Mouse (Mus musculus): ENCODE measurements at regions not wholly inside any gene's neighbourhood (a gene's known extent, or its start where the extent isn't known, plus 50 kb on each side); places are given as distances from the start of the nearest gene placed in this dataset.

GRCm38 (mm10) chr4:95269766-95270165, 217.7 kb upstream of the Jun start:
- no peak for ATAC-seq
- Histone ChIP-seq H3K27ac (ENCODE audit: low read length) (no peak overlapping the region), H3K27me3 (ENCODE audit: control insufficient read depth, insufficient read depth, low read depth, low read length) (no peaks in the 10 kb centered on the region), H3K9ac (ENCODE audit: low read depth, low read length) (no peak overlapping the region), H3K4me3 (ENCODE audit: low read depth, low read length) (no peak overlapping the region), H3K9me3 (replicated peaks; ENCODE audit: control insufficient read depth, low read length, poor library complexity, severe bottlenecking) (no peaks in the 10 kb centered on the region), H3K4me2 (ENCODE audit: low read length) (no peak overlapping the region), H3K4me1 (ENCODE audit: control insufficient read depth, insufficient read depth, low read length) (no peaks in the 10 kb centered on the region), H3K36me3 (ENCODE audit: control insufficient read depth, insufficient read depth, low read length) (no peaks in the 10 kb centered on the region)

GRCm38 (mm10) chr4:95270389-95270788, 218.4 kb upstream of the Jun start:
- Histone ChIP-seq H3K4me2 (ENCODE audit: low read length) (no peak overlapping the region), H3K27ac (ENCODE audit: low read length) (no peak overlapping the region), H3K9ac (ENCODE audit: low read depth, low read length) (no peak overlapping the region), H3K4me3 (ENCODE audit: low read depth, low read length) (no peak overlapping the region), H3K36me3 (ENCODE audit: control insufficient read depth, insufficient read depth, low read length) (no peaks in the 10 kb centered on the region), H3K4me1 (ENCODE audit: control insufficient read depth, insufficient read depth, low read length) (no peaks in the 10 kb centered on the region), H3K9me3 (replicated peaks; ENCODE audit: control insufficient read depth, low read length, poor library complexity, severe bottlenecking) (no peaks in the 10 kb centered on the region), H3K27me3 (ENCODE audit: control insufficient read depth, insufficient read depth, low read depth, low read length) (no peaks in the 10 kb centered on the region)
- no peak for ATAC-seq
- 75% methylated on average over 1 of the region's 1 CpGs for WGBS

GRCm38 (mm10) chr4:95276231-95276630, 224.2 kb upstream of the Jun start:
- Histone ChIP-seq H3K36me3 (ENCODE audit: control insufficient read depth, insufficient read depth, low read length) (no peaks in the 10 kb centered on the region), H3K4me1 (ENCODE audit: control insufficient read depth, insufficient read depth, low read length) (no peaks in the 10 kb centered on the region), H3K9me3 (replicated peaks; ENCODE audit: control insufficient read depth, low read length, poor library complexity, severe bottlenecking) (no peaks in the 10 kb centered on the region), H3K4me3 (ENCODE audit: low read depth, low read length) (no peak overlapping the region), H3K27ac (ENCODE audit: low read length) (no peak overlapping the region), H3K9ac (ENCODE audit: low read depth, low read length) (no peak overlapping the region), H3K27me3 (ENCODE audit: control insufficient read depth, insufficient read depth, low read depth, low read length) (no peaks in the 10 kb centered on the region), H3K4me2 (ENCODE audit: low read length) (no peak overlapping the region)
- ATAC-seq = no peak
- WGBS = 68% methylated on average over 3 of the region's 3 CpGs

- 55% methylated on average over 11 of the region's 11 CpGs for WGBS
- H3K4me1 ChIP-seq (ENCODE audit: control insufficient read depth, insufficient read depth, low read length) = no peaks in the 10 kb centered on the region
- H3K27ac ChIP-seq (ENCODE audit: low read length) = no peak overlapping the region
- no peaks in the 10 kb centered on the region for H3K9me3 ChIP-seq (replicated peaks; ENCODE audit: control insufficient read depth, low read length, poor library complexity, severe bottlenecking)
- no peak for ATAC-seq
- H3K9ac ChIP-seq (ENCODE audit: low read depth, low read length) = no peak overlapping the region
- no peaks in the 10 kb centered on the region for H3K27me3 ChIP-seq (ENCODE audit: control insufficient read depth, insufficient read depth, low read depth, low read length)
- no peak overlapping the region for H3K4me3 ChIP-seq (ENCODE audit: low read depth, low read length)
- no peak overlapping the region for H3K4me2 ChIP-seq (ENCODE audit: low read length)
- no peaks in the 10 kb centered on the region for H3K36me3 ChIP-seq (ENCODE audit: control insufficient read depth, insufficient read depth, low read length)
Observed at GRCm38 (mm10) chr4:95277989-95278713, 226.1 kb upstream of the Jun start.

- 56% methylated on average over 13 of the region's 13 CpGs for WGBS
Observed at GRCm38 (mm10) chr4:95278714-95279095, 226.7 kb upstream of the Jun start.

GRCm38 (mm10) chr4:95279200-95279599, 227.2 kb upstream of the Jun start:
- Histone ChIP-seq H3K4me1 (ENCODE audit: control insufficient read depth, insufficient read depth, low read length) (no peaks in the 10 kb centered on the region), H3K27ac (ENCODE audit: low read length) (no peak overlapping the region), H3K36me3 (ENCODE audit: control insufficient read depth, insufficient read depth, low read length) (no peaks in the 10 kb centered on the region), H3K4me3 (ENCODE audit: low read depth, low read length) (no peak overlapping the region), H3K27me3 (ENCODE audit: control insufficient read depth, insufficient read depth, low read depth, low read length) (no peaks in the 10 kb centered on the region), H3K4me2 (ENCODE audit: low read length) (no peak overlapping the region), H3K9me3 (replicated peaks; ENCODE audit: control insufficient read depth, low read length, poor library complexity, severe bottlenecking) (no peaks in the 10 kb centered on the region), H3K9ac (ENCODE audit: low read depth, low read length) (no peak overlapping the region)
- WGBS = 82% methylated on average over 2 of the region's 2 CpGs
- no peak for ATAC-seq

More at GRCm38 (mm10) chr4:95278714-95279095, 226.7 kb upstream of the Jun start:
- H3K4me2 ChIP-seq (ENCODE audit: low read length) = no peak overlapping the region
- H3K27me3 ChIP-seq (ENCODE audit: control insufficient read depth, insufficient read depth, low read depth, low read length) = no peaks in the 10 kb centered on the region
- no peak overlapping the region for H3K27ac ChIP-seq (ENCODE audit: low read length)
- no peaks in the 10 kb centered on the region for H3K9me3 ChIP-seq (replicated peaks; ENCODE audit: control insufficient read depth, low read length, poor library complexity, severe bottlenecking)
- no peaks in the 10 kb centered on the region for H3K36me3 ChIP-seq (ENCODE audit: control insufficient read depth, insufficient read depth, low read length)
- no peak overlapping the region for H3K9ac ChIP-seq (ENCODE audit: low read depth, low read length)
- ATAC-seq = no peak
- no peak overlapping the region for H3K4me3 ChIP-seq (ENCODE audit: low read depth, low read length)
- no peaks in the 10 kb centered on the region for H3K4me1 ChIP-seq (ENCODE audit: control insufficient read depth, insufficient read depth, low read length)

GRCm38 (mm10) chr4:95282083-95282482, 230.1 kb upstream of the Jun start:
- 67% methylated on average over 3 of the region's 3 CpGs for WGBS

GRCm38 (mm10) chr4:95283789-95284188, 231.8 kb upstream of the Jun start:
- Histone ChIP-seq H3K4me3 (ENCODE audit: low read depth, low read length) (no peak overlapping the region), H3K9me3 (replicated peaks; ENCODE audit: control insufficient read depth, low read length, poor library complexity, severe bottlenecking) (no peaks in the 10 kb centered on the region), H3K4me2 (ENCODE audit: low read length) (no peak overlapping the region), H3K36me3 (ENCODE audit: control insufficient read depth, insufficient read depth, low read length) (no peaks in the 10 kb centered on the region), H3K9ac (ENCODE audit: low read depth, low read length) (no peak overlapping the region), H3K27ac (ENCODE audit: low read length) (no peak overlapping the region), H3K27me3 (ENCODE audit: control insufficient read depth, insufficient read depth, low read depth, low read length) (no peaks in the 10 kb centered on the region), H3K4me1 (ENCODE audit: control insufficient read depth, insufficient read depth, low read length) (no peaks in the 10 kb centered on the region)
- no peak for ATAC-seq
- 84% methylated on average over 2 of the region's 2 CpGs for WGBS

More at GRCm38 (mm10) chr4:95282083-95282482, 230.1 kb upstream of the Jun start:
- Histone ChIP-seq H3K4me2 (ENCODE audit: low read length) (no peak overlapping the region), H3K9ac (ENCODE audit: low read depth, low read length) (no peak overlapping the region), H3K36me3 (ENCODE audit: control insufficient read depth, insufficient read depth, low read length) (no peaks in the 10 kb centered on the region), H3K4me1 (ENCODE audit: control insufficient read depth, insufficient read depth, low read length) (no peaks in the 10 kb centered on the region), H3K9me3 (replicated peaks; ENCODE audit: control insufficient read depth, low read length, poor library complexity, severe bottlenecking) (no peaks in the 10 kb centered on the region), H3K27me3 (ENCODE audit: control insufficient read depth, insufficient read depth, low read depth, low read length) (no peaks in the 10 kb centered on the region), H3K4me3 (ENCODE audit: low read depth, low read length) (no peak overlapping the region), H3K27ac (ENCODE audit: low read length) (no peak overlapping the region)
- ATAC-seq = no peak

GRCm38 (mm10) chr4:95284192-95284591, 232.2 kb upstream of the Jun start:
- H3K9ac ChIP-seq (ENCODE audit: low read depth, low read length) = no peak overlapping the region
- H3K27ac ChIP-seq (ENCODE audit: low read length) = no peak overlapping the region
- no peak overlapping the region for H3K4me2 ChIP-seq (ENCODE audit: low read length)
- no peaks in the 10 kb centered on the region for H3K27me3 ChIP-seq (ENCODE audit: control insufficient read depth, insufficient read depth, low read depth, low read length)
- ATAC-seq = no peak
- no peak overlapping the region for H3K4me3 ChIP-seq (ENCODE audit: low read depth, low read length)
- H3K4me1 ChIP-seq (ENCODE audit: control insufficient read depth, insufficient read depth, low read length) = no peaks in the 10 kb centered on the region
- H3K9me3 ChIP-seq (replicated peaks; ENCODE audit: control insufficient read depth, low read length, poor library complexity, severe bottlenecking) = no peaks in the 10 kb centered on the region
- H3K36me3 ChIP-seq (ENCODE audit: control insufficient read depth, insufficient read depth, low read length) = no peaks in the 10 kb centered on the region
- 96% methylated on average over 2 of the region's 2 CpGs for WGBS
